7 mouse cellular contexts compared by ENCODE assay signal in genomic region chr3:63964100-63964921, GRCm38 (mm10). TPM values are rescaled to one million over a fixed set of nuclear protein-coding genes. Genes with fewer than 3 reads are reported as not detected.
DNase-seq lines count a peak whose midpoint lies in the region; ATAC-seq lines count a peak whose summit lies in the region.

Gene Slc33a1, minus strand, starts transcription at chr3:63964768.

- intact Hi-C loops in gastrocnemius, postnatal 36 days (cut with DNase I), result no loop called here
- intact Hi-C loops in left cerebral cortex, postnatal 25 days (cut with DNase I), result loop anchor here (1.0 kb wide), 1 partner anchor 12 kb away; the partner anchor contains the start of gene Gmps

- H3K4me3 ChIP-seq in intestine, embryonic 15.5 days (replicated peaks), result peak within 1 kb of the TSS; percentile 82
- peak within 1 kb of the TSS; percentile 89 for H3K4me3 ChIP-seq in midbrain, embryonic 10.5 days

- H3K9me3 ChIP-seq in intestine, embryonic 15.5 days, result no peaks in the 10 kb centered on the region
- H3K9me3 ChIP-seq in midbrain, embryonic 10.5 days (replicated peaks), result no peaks in the 10 kb centered on the region

- peak; percentile 95 for ATAC-seq in intestine, embryonic 15.5 days

- WGBS in intestine, embryonic 15.5 days, result under 1% methylated on average over 69 of the region's 69 CpGs
- WGBS in midbrain, embryonic 10.5 days, result under 1% methylated on average over 69 of the region's 69 CpGs

- no peaks in the 10 kb centered on the region for H3K36me3 ChIP-seq in intestine, embryonic 15.5 days
- no peaks in the 10 kb centered on the region for H3K36me3 ChIP-seq in midbrain, embryonic 10.5 days

- 0 out of 2 replicates have a peak, but pooled peaks cover 4% of the 10 kb centered on the region for H3K4me1 ChIP-seq in intestine, embryonic 15.5 days (replicated peaks)
- peaks cover 29% of the 10 kb centered on the region for H3K4me1 ChIP-seq in midbrain, embryonic 10.5 days

- peak within 1 kb of the TSS; percentile 93 for H3K9ac ChIP-seq in intestine, embryonic 15.5 days

- peak within 1 kb of the TSS; percentile 91 for H3K27ac ChIP-seq in intestine, embryonic 15.5 days
- peak within 1 kb of the TSS; percentile 88 for H3K27ac ChIP-seq in midbrain, embryonic 10.5 days (replicated peaks)

- DNase-seq in adrenal gland, adult 2 months, result peak; percentile 99
- peak; percentile 100 for DNase-seq in embryo, embryonic 11.5 days (ENCODE audit: low read depth, low spot score)
- DNase-seq in gastrocnemius, postnatal 36 days, result peak; percentile 96 to 99
- peak; percentile 99 to 100 for DNase-seq in left cerebral cortex, postnatal 25 days (ENCODE audit: low spot score in 2 of 2)
- DNase-seq in midbrain, embryonic 10.5 days (ENCODE audit: low spot score), result peak; percentile 98
- peak; percentile 100 for DNase-seq in right cerebral cortex, postnatal 4 days

- peak within 1 kb of the TSS; percentile 77 for H3K4me2 ChIP-seq in intestine, embryonic 15.5 days (replicated peaks)

- H3K27me3 ChIP-seq in intestine, embryonic 15.5 days (replicated peaks), result 0 out of 2 replicates have a peak, but pooled peaks cover 3% of the 10 kb centered on the region
- peaks cover 13% of the 10 kb centered on the region for H3K27me3 ChIP-seq in midbrain, embryonic 10.5 days (ENCODE audit: low read depth, poor library complexity, severe bottlenecking)

RNA-seq across cellular contexts. Expression of gene Slc33a1, which starts in this region (rescaled TPM):
- 10 to 100 TPM; 25.5 to 39.3 TPM for total RNA-seq in adrenal gland, adult 2 months (2021)
- polyA plus RNA-seq in adrenal gland, adult 2 months (2012; rRNA removed), result 33.2 and 35.2 TPM in 2 replicates
- 1 to 10 TPM; 5.1 to 5.4 TPM for total RNA-seq in gastrocnemius, postnatal 36 days (2021)
- polyA plus RNA-seq in intestine, embryonic 15.5 days (2015; fragmentation: Nextera tagmentation; extraction: Ambion mirVana), result 24.0 TPM in 2 replicates
- 10 to 100 TPM; 28.1 to 31.8 TPM for total RNA-seq in left cerebral cortex, postnatal 25 days (2021)
- 11.8 and 12.3 TPM in 2 replicates for polyA plus RNA-seq in midbrain, embryonic 10.5 days (2016; fragmentation: Nextera tagmentation; extraction: Ambion mirVana)

Comparison
In these comparisons a context has a peak if more than half of its experiments do, and no peak if none do; other contexts are left out.
1. Peak in every context shown above with its lines: DNase-seq, ATAC-seq, H3K4me3 ChIP-seq and H3K27ac ChIP-seq.
2. RNA of gene Slc33a1 (total RNA-seq): 25.5 to 39.3 TPM in adrenal gland, adult 2 months and 28.1 to 31.8 TPM in left cerebral cortex, postnatal 25 days; 5.1 to 5.4 TPM in gastrocnemius, postnatal 36 days; every median in the first group is over 4 times any median in the second.